Mouse (Mus musculus): ENCODE data around the gene Acbd6. TPM values are rescaled to one million over a fixed set of nuclear protein-coding genes. Genes with fewer than 3 reads are reported as not detected.
A peak's percentile ranks its signal among the peaks of the same experiment; 100 is the strongest.

Gene Acbd6
- polyA plus RNA-seq, 1 experiment from 2014 or later: 64.5 TPM

- no peaks in the 10 kb centered on the region for H3K4me1 ChIP-seq (ENCODE audit: insufficient read depth, low read length)
- no peaks in the 10 kb centered on the region for H3K9me3 ChIP-seq (ENCODE audit: low read length)
Measured at GRCm38 (mm10) chr1:155681116-155681799, 123.3 kb downstream of the Acbd6 start.

GRCm38 (mm10) chr1:155686816-155687215 is 128.9 kb downstream of the Acbd6 start:
- Histone ChIP-seq H3K9ac (replicated peaks; ENCODE audit: low read length) (no peak overlapping the region), H3K4me1 (ENCODE audit: insufficient read depth, low read length) (no peaks in the 10 kb centered on the region), H3K4me2 (replicated peaks; ENCODE audit: low read depth, low read length) (no peak overlapping the region), H3K4me3 (ENCODE audit: low read length) (no peak overlapping the region), H3K36me3 (ENCODE audit: insufficient read depth, low read length) (no peaks in the 10 kb centered on the region), H3K27me3 (ENCODE audit: insufficient read depth, low read length) (no peaks in the 10 kb centered on the region), H3K9me3 (ENCODE audit: low read length) (no peaks in the 10 kb centered on the region), H3K27ac (ENCODE audit: low read length) (no peak overlapping the region)
- ATAC-seq (ENCODE audit: low FRiP score, low TSS enrichment): no peak
- WGBS: 72% methylated on average over 15 of the region's 15 CpGs

More at GRCm38 (mm10) chr1:155681116-155681799, 123.3 kb downstream of the Acbd6 start:
- H3K4me2 ChIP-seq (replicated peaks; ENCODE audit: low read depth, low read length): no peak overlapping the region
- no peak overlapping the region for H3K27ac ChIP-seq (ENCODE audit: low read length)
- H3K36me3 ChIP-seq (ENCODE audit: insufficient read depth, low read length): no peaks in the 10 kb centered on the region
- 47% methylated on average over 10 of the region's 10 CpGs for WGBS
- no peak overlapping the region for H3K9ac ChIP-seq (replicated peaks; ENCODE audit: low read length)
- H3K27me3 ChIP-seq (ENCODE audit: insufficient read depth, low read length): no peaks in the 10 kb centered on the region
- no peak for ATAC-seq (ENCODE audit: low FRiP score, low TSS enrichment)
- H3K4me3 ChIP-seq (ENCODE audit: low read length): no peak overlapping the region

GRCm38 (mm10) chr1:155689141-155689540 is 131.2 kb downstream of the Acbd6 start:
- Histone ChIP-seq H3K4me3 (ENCODE audit: low read length) (no peak overlapping the region), H3K36me3 (ENCODE audit: insufficient read depth, low read length) (no peaks in the 10 kb centered on the region)

GRCm38 (mm10) chr1:155689558-155689957 is 131.6 kb downstream of the Acbd6 start:
- H3K36me3 ChIP-seq (ENCODE audit: insufficient read depth, low read length): no peaks in the 10 kb centered on the region
- no peak for ATAC-seq (ENCODE audit: low FRiP score, low TSS enrichment)
- 93% methylated on average over 5 of the region's 5 CpGs for WGBS
- no peak overlapping the region for H3K9ac ChIP-seq (replicated peaks; ENCODE audit: low read length)
- H3K4me2 ChIP-seq (replicated peaks; ENCODE audit: low read depth, low read length): no peak overlapping the region
- H3K27ac ChIP-seq (ENCODE audit: low read length): no peak overlapping the region
- 0 out of 2 replicates have a peak, but pooled peaks cover 3% of the 10 kb centered on the region for H3K4me1 ChIP-seq (ENCODE audit: insufficient read depth, low read length)
- H3K4me3 ChIP-seq (ENCODE audit: low read length): no peak overlapping the region
- H3K9me3 ChIP-seq (ENCODE audit: low read length): no peaks in the 10 kb centered on the region
- no peaks in the 10 kb centered on the region for H3K27me3 ChIP-seq (ENCODE audit: insufficient read depth, low read length)

More at GRCm38 (mm10) chr1:155689141-155689540, 131.2 kb downstream of the Acbd6 start:
- Histone ChIP-seq H3K9me3 (ENCODE audit: low read length) (no peaks in the 10 kb centered on the region), H3K9ac (replicated peaks; ENCODE audit: low read length) (no peak overlapping the region), H3K4me1 (ENCODE audit: insufficient read depth, low read length) (0 out of 2 replicates have a peak, but pooled peaks cover 3% of the 10 kb centered on the region), H3K27ac (ENCODE audit: low read length) (no peak overlapping the region), H3K4me2 (replicated peaks; ENCODE audit: low read depth, low read length) (no peak overlapping the region), H3K27me3 (ENCODE audit: insufficient read depth, low read length) (no peaks in the 10 kb centered on the region)
- ATAC-seq (ENCODE audit: low FRiP score, low TSS enrichment): no peak
- WGBS: 91% methylated on average over 4 of the region's 4 CpGs

GRCm38 (mm10) chr1:155692230-155692629 is 134.3 kb downstream of the Acbd6 start:
- Histone ChIP-seq H3K27me3 (ENCODE audit: insufficient read depth, low read length) (no peaks in the 10 kb centered on the region), H3K4me1 (ENCODE audit: insufficient read depth, low read length) (0 out of 2 replicates have a peak, but pooled peaks cover 3% of the 10 kb centered on the region), H3K4me2 (replicated peaks; ENCODE audit: low read depth, low read length) (no peak overlapping the region), H3K4me3 (ENCODE audit: low read length) (no peak overlapping the region), H3K36me3 (ENCODE audit: insufficient read depth, low read length) (no peaks in the 10 kb centered on the region), H3K27ac (ENCODE audit: low read length) (no peak overlapping the region), H3K9ac (replicated peaks; ENCODE audit: low read length) (no peak overlapping the region), H3K9me3 (ENCODE audit: low read length) (no peaks in the 10 kb centered on the region)
- 95% methylated on average over 6 of the region's 6 CpGs for WGBS
- ATAC-seq (ENCODE audit: low FRiP score, low TSS enrichment): no peak

GRCm38 (mm10) chr1:155693026-155693425 is 135.1 kb downstream of the Acbd6 start:
- Histone ChIP-seq H3K27ac (ENCODE audit: low read length) (no peak overlapping the region), H3K4me1 (ENCODE audit: insufficient read depth, low read length) (peaks cover 3% of the 10 kb centered on the region; the same call in 1 of the 2 replicates), H3K4me2 (replicated peaks; ENCODE audit: low read depth, low read length) (no peak overlapping the region), H3K9me3 (ENCODE audit: low read length) (no peaks in the 10 kb centered on the region), H3K9ac (replicated peaks; ENCODE audit: low read length) (no peak overlapping the region), H3K36me3 (ENCODE audit: insufficient read depth, low read length) (no peaks in the 10 kb centered on the region), H3K4me3 (ENCODE audit: low read length) (no peak overlapping the region), H3K27me3 (ENCODE audit: insufficient read depth, low read length) (no peaks in the 10 kb centered on the region)
- no peak for ATAC-seq (ENCODE audit: low FRiP score, low TSS enrichment)
- 58% methylated on average over 11 of the region's 11 CpGs for WGBS

GRCm38 (mm10) chr1:155693443-155693842 is 135.5 kb downstream of the Acbd6 start:
- H3K4me3 ChIP-seq (ENCODE audit: low read length): no peak overlapping the region
- 46% methylated on average over 5 of the region's 5 CpGs for WGBS
- no peaks in the 10 kb centered on the region for H3K36me3 ChIP-seq (ENCODE audit: insufficient read depth, low read length)
- H3K4me1 ChIP-seq (ENCODE audit: insufficient read depth, low read length): peaks cover 7% of the 10 kb centered on the region; the same call in 1 of the 2 replicates
- no peaks in the 10 kb centered on the region for H3K27me3 ChIP-seq (ENCODE audit: insufficient read depth, low read length)
- no peak overlapping the region for H3K9ac ChIP-seq (replicated peaks; ENCODE audit: low read length)
- no peaks in the 10 kb centered on the region for H3K9me3 ChIP-seq (ENCODE audit: low read length)
- ATAC-seq (ENCODE audit: low FRiP score, low TSS enrichment): no peak
- no peak overlapping the region for H3K27ac ChIP-seq (ENCODE audit: low read length)
- no peak overlapping the region for H3K4me2 ChIP-seq (replicated peaks; ENCODE audit: low read depth, low read length)

GRCm38 (mm10) chr1:155698373-155699159 is 140.6 kb downstream of the Acbd6 start:
- H3K4me1 ChIP-seq (ENCODE audit: insufficient read depth, low read length): peaks cover 6% of the 10 kb centered on the region; the same call in 1 of the 2 replicates
- no peak overlapping the region for H3K27ac ChIP-seq (ENCODE audit: low read length)
- no peak overlapping the region for H3K4me3 ChIP-seq (ENCODE audit: low read length)
- H3K36me3 ChIP-seq (ENCODE audit: insufficient read depth, low read length): no peaks in the 10 kb centered on the region
- no peaks in the 10 kb centered on the region for H3K9me3 ChIP-seq (ENCODE audit: low read length)
- no peak overlapping the region for H3K9ac ChIP-seq (replicated peaks; ENCODE audit: low read length)
- H3K4me2 ChIP-seq (replicated peaks; ENCODE audit: low read depth, low read length): 0 out of 2 replicates have a peak overlapping the region, but pooled peaks have one; percentile 16
- peak; percentile 59 for ATAC-seq (ENCODE audit: low FRiP score, low TSS enrichment)
- WGBS: 33% methylated on average over 17 of the region's 17 CpGs
- H3K27me3 ChIP-seq (ENCODE audit: insufficient read depth, low read length): no peaks in the 10 kb centered on the region

- no peaks in the 10 kb centered on the region for H3K36me3 ChIP-seq (ENCODE audit: insufficient read depth, low read length)
- no peak overlapping the region for H3K4me2 ChIP-seq (replicated peaks; ENCODE audit: low read depth, low read length)
- H3K4me1 ChIP-seq (ENCODE audit: insufficient read depth, low read length): peaks cover 6% of the 10 kb centered on the region; the same call in 1 of the 2 replicates
- H3K9ac ChIP-seq (replicated peaks; ENCODE audit: low read length): no peak overlapping the region
- no peak for ATAC-seq (ENCODE audit: low FRiP score, low TSS enrichment)
- no peaks in the 10 kb centered on the region for H3K9me3 ChIP-seq (ENCODE audit: low read length)
- H3K27ac ChIP-seq (ENCODE audit: low read length): no peak overlapping the region
- no peak overlapping the region for H3K4me3 ChIP-seq (ENCODE audit: low read length)
- H3K27me3 ChIP-seq (ENCODE audit: insufficient read depth, low read length): no peaks in the 10 kb centered on the region
Measured at GRCm38 (mm10) chr1:155700886-155701285, 143.0 kb downstream of the Acbd6 start.
